Mouse (Mus musculus): ENCODE measurements at regions not wholly inside any gene's neighbourhood (a gene's known extent, or its start where the extent isn't known, plus 50 kb on each side); places are given as distances from the start of the nearest gene placed in this dataset.

- TF ChIP-seq USF1 (IDR thresholded peaks at IDR 0.05; ENCODE audit: low read depth, low read length) (no peak), CTCF (IDR thresholded peaks at IDR 0.05 in 2 of 3, conservative IDR thresholded peaks at IDR 0.05 in 1 of 3; ENCODE audit: control insufficient read depth in 1 of 3, insufficient read depth in 1 of 3, low read depth in 2 of 3, low read length in 3 of 3, poor library complexity in 1 of 3, severe bottlenecking in 1 of 3) (no peak), ELF1 (IDR thresholded peaks at IDR 0.05; ENCODE audit: low read depth, low read length) (no peak), SIN3A (IDR thresholded peaks at IDR 0.05; ENCODE audit: low read length) (no peak), MAFK (IDR thresholded peaks at IDR 0.05; ENCODE audit: borderline replicate concordance, low read depth, low read length) (no peak), CHD2 (IDR thresholded peaks at IDR 0.05; ENCODE audit: low read length) (no peak), BHLHE40 (IDR thresholded peaks at IDR 0.05; ENCODE audit: borderline replicate concordance, low read depth, low read length) (no peak), GATA1 (IDR thresholded peaks at IDR 0.05; ENCODE audit: low read depth, low read length) (no peak), TAL1 (IDR thresholded peaks at IDR 0.05; ENCODE audit: low read length) (no peak), POLR2AphosphoS5 (IDR thresholded peaks at IDR 0.05; ENCODE audit: borderline replicate concordance, low read depth, low read length) (no peak), ZKSCAN1 (IDR thresholded peaks at IDR 0.05; ENCODE audit: low read depth, low read length) (no peak), POLR2A (IDR thresholded peaks at IDR 0.05; ENCODE audit: control insufficient read depth in 1 of 2, insufficient read depth in 1 of 2, low read depth in 1 of 2, low read length in 2 of 2, poor library complexity in 1 of 2) (no peak), MYB (IDR thresholded peaks at IDR 0.05; ENCODE audit: low read depth, low read length) (no peak), ZNF384 (IDR thresholded peaks at IDR 0.05; ENCODE audit: low read depth, low read length) (no peak)
Observed at GRCm38 (mm10) chr2:170247702-170248445, 100.0 kb upstream of the Zfp217 start.

All from MEL (cell line).